Mouse (Mus musculus): ENCODE measurements at regions not wholly inside any gene's neighbourhood (a gene's known extent, or its start where the extent isn't known, plus 50 kb on each side); places are given as distances from the start of the nearest gene placed in this dataset.
A peak's percentile ranks its signal among the peaks of the same experiment; 100 is the strongest.

- Histone ChIP-seq H3K27me3 (ENCODE audit: control insufficient read depth, insufficient read depth, low read depth, low read length) (no peaks in the 10 kb centered on the region), H3K9me3 (ENCODE audit: control insufficient read depth, low read length) (no peaks in the 10 kb centered on the region), H3K9ac (ENCODE audit: low read length) (no peak overlapping the region), H3K36me3 (ENCODE audit: control insufficient read depth, insufficient read depth, low read length) (no peaks in the 10 kb centered on the region), H3K4me1 (replicated peaks; ENCODE audit: control insufficient read depth, insufficient read depth, low read length) (no peaks in the 10 kb centered on the region), H3K4me3 (ENCODE audit: low read length) (no peak overlapping the region), H3K27ac (ENCODE audit: low read length) (no peak overlapping the region), H3K4me2 (ENCODE audit: low read depth, low read length) (no peak overlapping the region)
- ATAC-seq (ENCODE audit: low read depth): no peak
- WGBS: 67% methylated on average over 1 of the region's 1 CpGs
These were observed 199.3 kb upstream of the Asb5 start for GRCm38 (mm10) chr8:54330106-54330505.

- Histone ChIP-seq H3K4me3 (ENCODE audit: low read length) (no peak overlapping the region), H3K4me2 (ENCODE audit: low read depth, low read length) (no peak overlapping the region), H3K36me3 (ENCODE audit: control insufficient read depth, insufficient read depth, low read length) (no peaks in the 10 kb centered on the region), H3K9me3 (ENCODE audit: control insufficient read depth, low read length) (no peaks in the 10 kb centered on the region), H3K9ac (ENCODE audit: low read length) (no peak overlapping the region), H3K27ac (ENCODE audit: low read length) (no peak overlapping the region), H3K4me1 (replicated peaks; ENCODE audit: control insufficient read depth, insufficient read depth, low read length) (no peaks in the 10 kb centered on the region), H3K27me3 (ENCODE audit: control insufficient read depth, insufficient read depth, low read depth, low read length) (no peaks in the 10 kb centered on the region)
- no peak for ATAC-seq (ENCODE audit: low read depth)
- 14% methylated on average over 1 of the region's 1 CpGs for WGBS
These were observed 197.5 kb upstream of the Asb5 start for GRCm38 (mm10) chr8:54331883-54332282.

GRCm38 (mm10) chr8:54351123-54351522 is 178.3 kb upstream of the Asb5 start:
- no peak overlapping the region for H3K27ac ChIP-seq (ENCODE audit: low read length)
- peak; percentile 90 for ATAC-seq (ENCODE audit: low read depth)
- H3K9ac ChIP-seq (ENCODE audit: low read length): no peak overlapping the region
- no peaks in the 10 kb centered on the region for H3K36me3 ChIP-seq (ENCODE audit: control insufficient read depth, insufficient read depth, low read length)
- H3K4me1 ChIP-seq (replicated peaks; ENCODE audit: control insufficient read depth, insufficient read depth, low read length): no peaks in the 10 kb centered on the region
- H3K9me3 ChIP-seq (ENCODE audit: control insufficient read depth, low read length): no peaks in the 10 kb centered on the region
- no peak overlapping the region for H3K4me2 ChIP-seq (ENCODE audit: low read depth, low read length)
- 56% methylated on average over 6 of the region's 6 CpGs for WGBS
- no peak overlapping the region for H3K4me3 ChIP-seq (ENCODE audit: low read length)
- no peaks in the 10 kb centered on the region for H3K27me3 ChIP-seq (ENCODE audit: control insufficient read depth, insufficient read depth, low read depth, low read length)

- Histone ChIP-seq H3K36me3 (ENCODE audit: control insufficient read depth, insufficient read depth, low read length) (no peaks in the 10 kb centered on the region), H3K4me2 (ENCODE audit: low read depth, low read length) (no peak overlapping the region), H3K27me3 (ENCODE audit: control insufficient read depth, insufficient read depth, low read depth, low read length) (no peaks in the 10 kb centered on the region), H3K9me3 (ENCODE audit: control insufficient read depth, low read length) (no peaks in the 10 kb centered on the region), H3K4me3 (ENCODE audit: low read length) (no peak overlapping the region), H3K9ac (ENCODE audit: low read length) (no peak overlapping the region), H3K4me1 (replicated peaks; ENCODE audit: control insufficient read depth, insufficient read depth, low read length) (no peaks in the 10 kb centered on the region), H3K27ac (ENCODE audit: low read length) (no peak overlapping the region)
- whole genome bisulfite sequencing: 26% methylated on average over 3 of the region's 3 CpGs
- no peak for ATAC-seq (ENCODE audit: low read depth)
These were observed 167.7 kb upstream of the Asb5 start for GRCm38 (mm10) chr8:54361716-54362115.

GRCm38 (mm10) chr8:54370501-54370900 is 158.9 kb upstream of the Asb5 start:
- WGBS: 83% methylated on average over 4 of the region's 4 CpGs
- ATAC-seq (ENCODE audit: low read depth): no peak

GRCm38 (mm10) chr8:54371073-54371472 is 158.3 kb upstream of the Asb5 start:
- H3K27me3 ChIP-seq (ENCODE audit: control insufficient read depth, insufficient read depth, low read depth, low read length): no peaks in the 10 kb centered on the region
- H3K4me1 ChIP-seq (replicated peaks; ENCODE audit: control insufficient read depth, insufficient read depth, low read length): no peaks in the 10 kb centered on the region
- H3K27ac ChIP-seq (ENCODE audit: low read length): no peak overlapping the region
- no peak overlapping the region for H3K4me2 ChIP-seq (ENCODE audit: low read depth, low read length)
- no peak for ATAC-seq (ENCODE audit: low read depth)
- no peak overlapping the region for H3K4me3 ChIP-seq (ENCODE audit: low read length)
- no peak overlapping the region for H3K9ac ChIP-seq (ENCODE audit: low read length)
- no peaks in the 10 kb centered on the region for H3K36me3 ChIP-seq (ENCODE audit: control insufficient read depth, insufficient read depth, low read length)
- H3K9me3 ChIP-seq (ENCODE audit: control insufficient read depth, low read length): no peaks in the 10 kb centered on the region
- WGBS: 16% methylated on average over 2 of the region's 2 CpGs

More at GRCm38 (mm10) chr8:54370501-54370900, 158.9 kb upstream of the Asb5 start:
- no peaks in the 10 kb centered on the region for H3K27me3 ChIP-seq (ENCODE audit: control insufficient read depth, insufficient read depth, low read depth, low read length)
- no peaks in the 10 kb centered on the region for H3K36me3 ChIP-seq (ENCODE audit: control insufficient read depth, insufficient read depth, low read length)
- no peaks in the 10 kb centered on the region for H3K4me1 ChIP-seq (replicated peaks; ENCODE audit: control insufficient read depth, insufficient read depth, low read length)
- H3K9ac ChIP-seq (ENCODE audit: low read length): no peak overlapping the region
- H3K9me3 ChIP-seq (ENCODE audit: control insufficient read depth, low read length): no peaks in the 10 kb centered on the region
- no peak overlapping the region for H3K27ac ChIP-seq (ENCODE audit: low read length)
- H3K4me2 ChIP-seq (ENCODE audit: low read depth, low read length): no peak overlapping the region
- H3K4me3 ChIP-seq (ENCODE audit: low read length): no peak overlapping the region

- no peak for ATAC-seq (ENCODE audit: low read depth)
These were observed 156.5 kb upstream of the Asb5 start for GRCm38 (mm10) chr8:54372921-54373320.

GRCm38 (mm10) chr8:54375373-54376098 is 153.8 kb upstream of the Asb5 start:
- H3K4me1 ChIP-seq (replicated peaks; ENCODE audit: control insufficient read depth, insufficient read depth, low read length): no peaks in the 10 kb centered on the region
- no peak overlapping the region for H3K27ac ChIP-seq (ENCODE audit: low read length)
- no peak overlapping the region for H3K4me2 ChIP-seq (ENCODE audit: low read depth, low read length)
- WGBS: 64% methylated on average over 3 of the region's 3 CpGs
- peak; percentile 36; the same call in 1 of the 2 replicates for ATAC-seq (ENCODE audit: low read depth)
- no peaks in the 10 kb centered on the region for H3K27me3 ChIP-seq (ENCODE audit: control insufficient read depth, insufficient read depth, low read depth, low read length)
- no peak overlapping the region for H3K4me3 ChIP-seq (ENCODE audit: low read length)
- no peaks in the 10 kb centered on the region for H3K9me3 ChIP-seq (ENCODE audit: control insufficient read depth, low read length)
- no peaks in the 10 kb centered on the region for H3K36me3 ChIP-seq (ENCODE audit: control insufficient read depth, insufficient read depth, low read length)
- no peak overlapping the region for H3K9ac ChIP-seq (ENCODE audit: low read length)

More at GRCm38 (mm10) chr8:54372921-54373320, 156.5 kb upstream of the Asb5 start:
- H3K9me3 ChIP-seq (ENCODE audit: control insufficient read depth, low read length): no peaks in the 10 kb centered on the region
- no peaks in the 10 kb centered on the region for H3K4me1 ChIP-seq (replicated peaks; ENCODE audit: control insufficient read depth, insufficient read depth, low read length)
- H3K27ac ChIP-seq (ENCODE audit: low read length): no peak overlapping the region
- H3K27me3 ChIP-seq (ENCODE audit: control insufficient read depth, insufficient read depth, low read depth, low read length): no peaks in the 10 kb centered on the region
- H3K9ac ChIP-seq (ENCODE audit: low read length): no peak overlapping the region
- no peaks in the 10 kb centered on the region for H3K36me3 ChIP-seq (ENCODE audit: control insufficient read depth, insufficient read depth, low read length)
- H3K4me2 ChIP-seq (ENCODE audit: low read depth, low read length): no peak overlapping the region
- H3K4me3 ChIP-seq (ENCODE audit: low read length): no peak overlapping the region
- WGBS: 76% methylated on average over 1 of the region's 1 CpGs

GRCm38 (mm10) chr8:54380191-54380590 is 149.2 kb upstream of the Asb5 start:
- Histone ChIP-seq H3K4me2 (ENCODE audit: low read depth, low read length) (no peak overlapping the region), H3K27ac (ENCODE audit: low read length) (no peak overlapping the region), H3K4me3 (ENCODE audit: low read length) (no peak overlapping the region), H3K36me3 (ENCODE audit: control insufficient read depth, insufficient read depth, low read length) (no peaks in the 10 kb centered on the region), H3K27me3 (ENCODE audit: control insufficient read depth, insufficient read depth, low read depth, low read length) (no peaks in the 10 kb centered on the region), H3K4me1 (replicated peaks; ENCODE audit: control insufficient read depth, insufficient read depth, low read length) (no peaks in the 10 kb centered on the region), H3K9me3 (ENCODE audit: control insufficient read depth, low read length) (no peaks in the 10 kb centered on the region), H3K9ac (ENCODE audit: low read length) (no peak overlapping the region)
- no peak for ATAC-seq (ENCODE audit: low read depth)
- 45% methylated on average over 2 of the region's 2 CpGs for WGBS

Measured in lung, embryonic 16.5 days (tissue).